Mouse (Mus musculus) thymus, postnatal 4 days (tissue): ENCODE results near the gene Bola1.
A peak's percentile ranks its signal among the peaks of the same experiment; 100 is the strongest.

Source experiments
- DNase-seq: peaks from one replicate; pipeline ENCODE4 v3.0.0; 2021

The Bola1 gene

DNA sequence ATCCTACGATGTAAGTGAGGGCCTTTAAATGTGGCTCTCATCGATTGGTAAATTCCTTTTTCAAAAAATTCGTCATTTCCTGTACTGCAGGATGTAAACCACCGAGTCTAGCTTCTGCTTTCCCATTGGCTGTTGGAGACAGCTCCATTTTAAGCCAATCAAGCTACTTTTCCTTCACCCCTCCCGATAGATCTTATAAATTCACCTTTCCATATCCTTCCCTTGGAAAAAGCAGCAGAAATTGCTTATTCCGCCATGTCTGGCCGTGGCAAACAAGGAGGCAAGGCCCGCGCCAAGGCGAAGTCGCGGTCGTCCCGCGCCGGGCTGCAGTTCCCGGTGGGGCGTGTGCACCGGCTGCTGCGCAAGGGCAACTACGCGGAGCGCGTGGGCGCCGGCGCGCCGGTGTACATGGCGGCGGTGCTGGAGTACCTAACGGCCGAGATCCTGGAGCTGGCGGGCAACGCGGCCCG is at the start of gene Bola1, which contains the start of gene Hist2h2ab:
Bola1 (minus strand) TSS at position 49 of the 470 bp plus-strand sequence.
Hist2h2ab (plus strand) TSS at position 205 of the 470 bp plus-strand sequence.
- peak; percentile 83 for DNase-seq

DNA sequence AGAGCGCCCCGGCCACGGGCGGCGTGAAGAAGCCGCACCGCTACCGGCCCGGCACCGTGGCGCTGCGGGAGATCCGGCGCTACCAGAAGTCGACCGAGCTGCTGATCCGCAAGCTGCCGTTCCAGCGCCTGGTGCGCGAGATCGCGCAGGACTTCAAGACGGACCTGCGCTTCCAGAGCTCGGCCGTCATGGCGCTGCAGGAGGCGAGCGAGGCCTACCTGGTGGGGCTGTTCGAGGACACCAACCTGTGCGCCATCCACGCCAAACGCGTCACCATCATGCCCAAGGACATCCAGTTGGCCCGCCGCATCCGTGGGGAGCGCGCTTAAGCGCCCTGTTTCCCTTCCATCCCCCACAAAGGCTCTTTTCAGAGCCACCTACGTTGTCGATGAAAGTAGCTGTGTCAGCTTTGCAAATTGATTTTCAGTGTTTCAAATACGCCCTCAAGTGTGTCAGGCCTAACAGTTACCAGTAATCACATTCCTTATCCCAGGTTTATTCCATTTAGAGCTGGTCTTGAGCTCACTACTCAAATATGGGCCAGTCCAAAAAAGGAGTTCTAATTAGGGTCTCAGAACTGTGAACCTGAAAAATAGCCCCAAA is 49.4 kb upstream of the Bola1 start:
- DNase-seq: peak; percentile 54

DNA sequence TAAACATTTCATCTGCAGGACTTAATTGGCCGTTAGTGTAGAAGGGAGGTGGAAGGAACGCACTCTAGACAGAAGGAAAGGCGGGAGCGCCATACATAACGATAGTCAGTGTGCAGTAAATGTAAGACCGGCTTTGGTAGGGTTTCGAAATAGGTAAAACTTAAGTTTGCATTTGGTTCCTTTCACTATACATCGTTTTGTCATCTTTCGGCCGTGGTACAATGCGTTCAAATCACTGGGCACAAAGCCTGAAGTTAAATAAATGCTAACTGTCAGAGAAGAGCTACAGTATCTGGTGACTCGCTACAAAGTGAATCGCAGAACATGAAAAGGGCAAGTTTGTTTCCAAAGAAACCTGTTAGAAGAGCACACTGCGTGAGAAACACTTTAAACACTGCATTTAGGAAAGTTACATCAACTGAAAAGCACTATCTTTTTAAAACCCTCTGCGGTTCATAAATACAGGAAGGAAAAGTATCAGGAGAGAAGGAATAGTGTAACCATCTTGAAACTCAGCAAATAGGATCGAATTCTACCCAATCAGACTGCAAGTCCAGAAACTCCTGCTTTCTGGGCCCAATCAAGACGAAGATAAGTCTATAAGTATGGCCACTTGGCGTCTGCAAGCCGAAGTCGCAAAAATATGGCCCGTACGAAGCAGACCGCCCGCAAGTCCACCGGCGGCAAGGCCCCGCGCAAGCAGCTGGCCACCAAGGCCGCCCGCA is 48.7 kb upstream of the Bola1 start, which contains the start of gene Hist2h3b:
Hist2h3b (plus strand) TSS at position 604 of the 725 bp plus-strand sequence.
- DNase-seq: peak; percentile 85

DNA sequence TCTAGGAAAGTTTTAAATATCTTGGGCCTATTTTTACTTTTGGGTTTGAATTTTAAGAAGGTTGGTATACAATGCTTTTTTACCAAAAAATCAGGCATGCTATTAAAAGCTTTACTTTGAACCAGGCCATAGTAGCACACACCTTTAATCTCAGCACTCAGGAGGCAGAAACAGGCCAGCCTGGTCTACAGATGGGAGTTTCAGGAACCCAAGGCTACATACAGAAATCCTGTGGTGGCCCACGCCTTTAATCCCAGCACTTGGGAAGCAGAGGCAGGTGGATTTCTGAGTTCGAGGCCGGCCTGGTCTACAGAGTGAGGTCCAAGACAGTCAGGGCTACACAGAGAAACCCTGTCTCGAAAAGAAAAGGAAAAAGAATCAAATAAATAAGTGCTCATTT is 48.0 kb upstream of the Bola1 start:
- no peak for DNase-seq

DNA sequence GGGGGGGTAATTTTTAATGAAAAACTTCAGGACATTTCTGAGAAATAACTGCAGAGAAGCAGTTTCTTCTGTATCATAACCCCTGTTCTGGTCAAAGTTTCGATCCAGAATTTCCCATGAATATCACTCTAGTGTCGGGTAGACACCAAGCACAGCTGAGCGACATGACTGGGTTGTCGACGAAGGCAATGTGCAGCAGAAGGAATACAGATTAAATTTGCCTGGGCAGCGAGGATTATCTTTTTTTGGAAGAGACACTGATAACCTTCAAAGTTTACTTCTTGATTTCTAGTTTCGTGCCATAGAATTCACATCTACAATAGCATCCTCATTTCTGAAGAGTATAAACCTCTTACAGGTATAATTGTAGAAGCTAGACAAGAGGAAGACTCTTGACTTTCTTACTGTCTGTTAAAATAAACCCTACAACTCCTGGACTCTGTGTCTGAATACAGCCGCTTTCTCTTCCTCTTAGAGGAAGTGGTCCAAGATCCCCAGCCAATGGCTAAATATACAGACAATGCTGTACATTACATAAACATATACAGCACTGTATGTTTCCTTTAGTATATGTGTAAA is 46.7 kb upstream of the Bola1 start:
- DNase-seq: no peak

DNA sequence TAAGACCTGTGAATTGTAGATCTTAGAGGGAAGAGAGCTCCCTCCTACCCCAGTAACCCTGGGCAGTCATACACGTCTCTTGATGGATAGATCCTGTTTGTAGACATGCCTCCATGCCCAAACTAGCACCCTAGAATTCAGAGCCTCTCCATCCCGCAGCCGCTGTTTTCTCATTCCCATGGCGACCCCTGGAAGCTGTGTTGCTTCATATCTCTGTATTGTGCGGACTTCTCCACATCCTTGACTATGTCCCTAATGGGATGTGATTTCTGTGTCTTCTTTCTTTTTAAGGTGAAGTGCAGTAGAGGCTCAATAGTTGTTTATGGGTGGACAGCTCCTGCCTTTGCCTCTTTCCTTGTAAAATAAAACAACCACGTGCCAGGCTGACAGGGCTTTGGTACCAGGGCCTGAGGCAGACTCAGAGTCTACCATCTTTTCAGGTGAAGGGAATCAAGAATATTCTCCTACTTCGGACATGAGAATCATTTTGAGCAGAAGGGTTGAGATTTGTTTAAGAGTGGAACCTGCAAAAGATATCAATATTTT is 45.0 kb upstream of the Bola1 start:
- no peak for DNase-seq

DNA sequence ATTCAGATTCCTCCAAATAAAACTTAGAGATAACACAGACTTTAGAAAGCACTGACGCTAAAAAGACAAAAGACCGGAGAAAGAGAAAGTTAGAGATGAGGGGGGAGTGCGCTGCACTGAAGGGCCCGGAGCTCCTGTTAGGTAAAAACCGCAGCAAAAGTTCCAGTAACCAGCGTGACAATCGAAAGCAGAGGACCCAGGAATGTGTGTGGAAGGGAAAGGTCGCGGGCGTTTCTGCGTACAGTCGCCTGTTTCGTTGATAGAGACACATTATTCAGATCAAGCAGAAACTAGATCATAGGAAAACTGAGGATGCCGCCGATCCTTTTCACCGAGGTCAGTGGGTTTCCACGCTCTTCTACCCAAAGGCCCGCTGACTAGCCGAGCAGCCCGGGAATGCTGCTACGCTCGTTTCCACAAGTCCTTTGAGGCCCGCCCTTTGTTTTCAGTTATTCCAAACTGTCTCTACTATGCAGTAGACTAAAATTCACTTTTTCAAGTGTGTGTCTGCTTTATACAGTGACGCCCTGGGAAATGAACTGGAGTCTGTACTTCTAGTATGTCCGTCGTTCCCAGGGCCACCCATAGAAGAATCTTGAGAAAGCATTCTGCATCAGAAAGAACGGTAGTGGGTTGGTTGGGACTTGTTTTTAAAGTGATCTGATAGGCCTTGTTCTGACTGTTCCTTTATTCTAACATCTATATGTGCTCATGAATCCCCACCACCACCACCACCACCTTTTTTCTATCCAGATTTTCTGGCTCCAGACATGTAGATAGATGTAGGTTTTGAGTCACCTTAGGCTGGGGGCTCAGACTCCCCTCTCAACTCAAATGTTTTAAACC is 44.3 kb upstream of the Bola1 start:
- peak; percentile 65 for DNase-seq

DNA sequence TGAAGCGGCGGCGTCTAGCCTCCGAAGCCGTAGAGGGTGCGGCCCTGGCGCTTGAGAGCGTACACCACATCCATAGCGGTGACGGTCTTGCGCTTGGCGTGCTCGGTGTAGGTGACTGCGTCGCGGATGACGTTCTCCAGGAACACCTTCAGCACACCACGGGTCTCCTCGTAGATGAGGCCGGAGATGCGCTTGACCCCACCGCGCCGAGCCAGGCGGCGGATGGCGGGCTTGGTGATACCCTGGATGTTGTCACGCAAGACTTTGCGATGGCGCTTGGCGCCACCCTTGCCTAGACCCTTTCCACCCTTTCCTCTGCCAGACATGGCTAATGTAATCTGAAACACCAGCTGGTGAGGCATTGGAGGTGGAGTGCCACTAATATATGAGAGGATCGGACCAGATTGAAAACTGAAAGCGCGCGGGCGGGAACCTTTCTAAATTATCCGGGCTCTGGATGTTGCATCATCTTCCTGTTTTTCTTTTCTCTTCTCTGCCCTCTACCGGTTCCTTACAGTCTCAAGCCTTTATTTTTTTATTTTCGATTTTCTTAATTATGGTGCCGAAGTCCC is 43.6 kb upstream of the Bola1 start, which contains the start of gene Hist2h4:
Hist2h4 (minus strand) TSS at position 333 of the 572 bp plus-strand sequence.
- peak; percentile 91 for DNase-seq

DNA sequence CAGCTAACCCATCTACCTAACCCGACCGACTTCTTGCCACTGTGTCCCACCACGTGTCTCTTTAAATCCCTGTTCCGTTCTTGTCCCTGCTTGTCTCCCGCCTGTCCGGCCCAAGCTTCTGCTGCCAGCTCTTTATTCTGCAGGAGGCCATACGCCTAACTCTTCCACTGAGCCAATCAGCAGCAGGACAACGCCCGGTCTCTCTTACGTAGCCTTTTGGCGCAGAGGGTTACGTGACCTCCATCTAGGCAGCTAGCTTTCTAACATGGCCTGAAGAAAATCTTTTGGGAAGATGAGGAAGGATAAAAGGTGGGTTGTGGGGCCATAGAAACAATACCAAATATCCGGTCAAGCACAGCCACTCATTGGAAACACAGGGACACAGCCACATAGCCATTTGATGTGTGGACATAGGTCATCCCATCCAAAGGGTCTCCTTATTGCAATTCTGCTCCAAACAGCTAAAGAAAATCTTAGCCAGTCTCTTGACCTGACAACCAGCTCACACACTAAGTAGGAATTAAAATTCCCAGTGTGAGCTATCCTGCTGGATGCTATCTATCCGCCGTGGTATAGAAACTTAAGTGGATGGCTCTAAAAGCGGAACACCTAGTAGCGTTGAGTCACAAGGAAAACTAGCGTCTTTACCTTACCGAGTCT is 42.8 kb upstream of the Bola1 start:
- peak; percentile 56 for DNase-seq

DNA sequence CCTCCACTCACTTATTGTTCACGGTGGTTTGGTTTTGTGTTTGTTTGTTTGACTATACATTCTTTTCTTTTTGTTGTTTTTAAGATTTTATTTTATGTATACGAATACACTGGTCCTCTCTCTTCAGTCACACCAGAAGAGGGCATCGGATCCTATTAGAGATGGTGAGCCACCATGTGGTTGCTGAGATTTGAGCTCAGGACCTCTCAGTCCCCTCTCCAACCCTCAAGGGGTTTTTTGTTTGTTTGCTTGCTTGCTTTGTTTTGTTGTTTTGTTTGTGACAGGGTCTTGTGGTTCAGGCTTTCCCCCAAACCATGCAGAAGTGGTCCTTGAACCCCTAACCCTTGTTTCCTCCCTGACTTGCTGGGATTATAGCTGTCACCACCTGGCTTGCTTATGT is 42.1 kb upstream of the Bola1 start:
- no peak for DNase-seq

DNA sequence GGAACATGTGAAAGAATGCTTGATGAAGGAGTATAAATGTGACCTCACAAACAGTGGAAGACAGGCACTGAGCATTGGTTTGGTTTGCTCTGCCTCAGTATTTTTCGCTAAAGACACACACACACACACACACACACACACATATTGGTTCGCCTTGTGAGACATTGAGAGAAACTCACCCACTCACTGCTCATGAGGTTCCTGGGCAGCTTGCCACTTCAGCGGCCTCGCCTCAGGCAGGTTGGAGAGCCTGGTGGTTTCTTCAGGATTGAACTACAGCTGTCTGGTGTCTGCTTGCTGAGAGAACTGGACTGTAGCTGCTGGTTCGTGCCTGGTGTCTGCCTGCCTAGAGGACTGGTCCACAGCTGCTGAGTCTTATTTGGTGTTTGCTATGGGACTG is 40.7 kb upstream of the Bola1 start:
- no peak for DNase-seq

DNA sequence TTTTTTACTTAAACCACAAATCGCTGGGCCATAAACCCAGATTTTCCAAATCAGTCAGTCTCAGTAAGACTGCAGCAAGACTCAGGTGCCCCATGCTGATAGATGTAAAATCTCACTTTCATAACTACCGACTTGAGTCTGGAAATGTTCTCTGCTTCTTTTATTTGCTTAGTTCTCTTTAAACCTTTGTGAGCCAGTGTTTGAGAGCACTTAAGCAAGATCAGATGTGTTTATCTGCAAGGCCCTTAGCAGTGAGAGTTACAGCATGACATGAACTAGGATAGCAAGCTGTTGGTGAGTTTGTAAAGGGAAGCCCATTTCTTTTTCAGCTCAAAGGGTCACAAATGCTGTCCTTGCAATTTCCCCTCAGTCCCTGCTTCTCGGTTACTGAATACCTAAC is 37.7 kb upstream of the Bola1 start:
- DNase-seq: no peak

DNA sequence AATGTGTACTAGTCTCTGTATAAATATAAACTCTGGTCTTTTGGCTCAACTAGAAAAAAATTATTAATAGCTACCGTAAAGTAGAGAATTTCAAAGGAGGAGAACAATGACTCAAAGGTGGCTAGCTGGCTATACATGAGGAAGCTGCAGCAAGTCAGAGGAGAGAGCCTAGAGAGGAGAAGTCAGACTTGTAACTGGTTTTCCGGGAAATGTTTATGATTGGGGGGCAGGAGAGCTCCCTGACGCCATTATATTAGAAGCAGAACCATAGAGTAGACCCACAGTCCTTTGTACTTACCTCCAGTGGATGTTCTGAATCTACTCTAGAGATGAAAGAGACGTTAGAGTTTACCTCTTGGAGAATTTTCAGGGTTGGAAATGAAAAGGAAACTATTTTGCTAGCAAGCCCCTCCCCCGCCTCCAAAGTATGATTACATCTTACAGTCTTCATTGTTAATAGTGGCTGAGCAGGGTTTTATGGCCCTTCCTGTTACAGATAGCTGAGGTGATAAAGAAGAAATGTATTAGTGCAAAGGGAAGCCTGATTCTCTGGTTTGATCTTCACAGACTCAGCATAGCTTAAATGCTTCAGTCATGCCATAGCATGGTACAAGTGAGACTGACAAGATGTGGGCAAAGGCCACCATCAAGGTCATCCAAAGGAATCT is 36.6 kb upstream of the Bola1 start:
- DNase-seq: no peak

DNA sequence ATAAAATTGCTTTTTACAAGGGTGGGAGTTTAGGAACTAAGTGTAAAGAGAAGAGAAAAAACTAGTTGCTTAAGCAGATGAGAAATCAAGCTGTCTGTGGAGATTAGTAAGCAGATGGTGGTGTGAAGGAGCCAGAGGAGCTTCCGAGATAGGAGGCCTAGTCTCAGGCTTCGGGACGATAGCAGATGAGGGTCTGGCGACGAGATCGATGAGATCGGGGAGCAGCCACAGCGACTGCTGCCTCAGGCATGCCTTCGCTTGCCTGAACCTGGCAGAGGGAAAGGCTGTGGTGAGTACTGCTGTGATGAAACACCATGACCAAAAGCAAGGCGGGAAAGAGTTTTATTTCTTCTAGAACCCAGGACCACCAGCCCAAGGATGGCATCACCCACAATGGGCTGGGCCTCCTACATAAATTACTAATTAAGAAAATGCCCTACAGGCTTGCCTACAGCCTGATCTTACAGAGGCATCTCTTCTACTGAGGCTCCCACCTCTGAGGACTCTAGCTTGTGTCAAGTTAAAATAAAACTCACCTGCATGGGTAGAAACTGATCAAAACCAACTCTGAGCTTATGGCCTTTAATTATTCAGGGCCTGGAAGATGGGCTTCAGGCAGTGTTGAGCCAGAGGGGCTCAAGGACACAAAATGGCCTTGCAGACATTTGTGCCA is 35.3 kb upstream of the Bola1 start:
- no peak for DNase-seq

DNA sequence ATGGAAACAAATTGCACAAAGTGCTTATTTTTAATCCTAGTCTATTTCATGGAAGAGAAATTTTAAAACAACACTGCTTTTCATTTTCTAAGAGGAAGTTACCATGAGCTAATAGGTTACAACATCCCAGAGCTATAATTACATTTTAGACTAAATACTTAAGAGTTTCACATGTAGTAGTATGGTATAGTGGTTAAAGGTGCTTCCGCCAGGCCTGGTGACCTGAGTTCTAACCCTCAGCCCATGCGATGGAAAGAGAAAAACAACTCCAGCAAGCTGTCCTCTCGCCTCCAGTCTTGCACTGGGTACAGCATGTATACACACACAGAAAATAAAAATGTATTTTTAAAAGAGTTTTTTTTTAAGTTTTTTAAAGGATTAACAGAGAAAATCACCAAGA is 32.3 kb upstream of the Bola1 start:
- no peak for DNase-seq

DNA sequence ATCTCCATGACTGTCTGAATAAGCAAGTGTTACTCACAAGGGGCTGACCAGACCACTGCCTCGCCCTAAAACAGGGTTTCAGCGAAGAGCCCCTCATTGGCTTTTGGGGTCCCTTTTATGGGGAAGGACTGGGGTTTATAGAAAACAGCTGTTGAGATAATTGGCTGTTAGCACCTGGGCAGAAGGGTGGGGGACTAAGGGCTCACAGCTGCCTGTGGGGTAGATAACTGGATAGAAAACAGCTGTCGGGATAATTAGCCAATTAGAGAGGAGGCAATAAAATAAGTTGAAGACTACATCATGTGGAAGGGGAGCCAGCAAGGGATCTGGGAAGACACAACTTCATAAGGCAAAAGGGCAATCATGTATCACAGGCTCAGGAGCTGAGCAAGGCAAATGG is 31.4 kb upstream of the Bola1 start:
- DNase-seq: no peak

DNA sequence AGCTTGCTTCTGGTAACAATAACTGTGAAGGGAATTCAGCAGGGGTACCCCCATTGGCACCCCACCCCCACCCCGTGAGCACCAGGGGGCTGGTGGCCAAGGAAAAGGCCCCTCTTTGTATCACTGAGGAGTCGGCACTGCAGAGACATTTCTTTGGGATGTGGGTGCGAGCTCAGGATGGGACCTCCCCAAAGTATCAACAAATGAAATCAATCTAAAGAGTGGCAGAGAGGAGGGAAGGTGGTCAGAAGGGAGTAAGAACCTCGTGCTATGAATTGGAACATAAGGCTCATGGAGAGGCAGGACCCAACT is 29.5 kb upstream of the Bola1 start:
- peak; percentile 58 for DNase-seq

DNA sequence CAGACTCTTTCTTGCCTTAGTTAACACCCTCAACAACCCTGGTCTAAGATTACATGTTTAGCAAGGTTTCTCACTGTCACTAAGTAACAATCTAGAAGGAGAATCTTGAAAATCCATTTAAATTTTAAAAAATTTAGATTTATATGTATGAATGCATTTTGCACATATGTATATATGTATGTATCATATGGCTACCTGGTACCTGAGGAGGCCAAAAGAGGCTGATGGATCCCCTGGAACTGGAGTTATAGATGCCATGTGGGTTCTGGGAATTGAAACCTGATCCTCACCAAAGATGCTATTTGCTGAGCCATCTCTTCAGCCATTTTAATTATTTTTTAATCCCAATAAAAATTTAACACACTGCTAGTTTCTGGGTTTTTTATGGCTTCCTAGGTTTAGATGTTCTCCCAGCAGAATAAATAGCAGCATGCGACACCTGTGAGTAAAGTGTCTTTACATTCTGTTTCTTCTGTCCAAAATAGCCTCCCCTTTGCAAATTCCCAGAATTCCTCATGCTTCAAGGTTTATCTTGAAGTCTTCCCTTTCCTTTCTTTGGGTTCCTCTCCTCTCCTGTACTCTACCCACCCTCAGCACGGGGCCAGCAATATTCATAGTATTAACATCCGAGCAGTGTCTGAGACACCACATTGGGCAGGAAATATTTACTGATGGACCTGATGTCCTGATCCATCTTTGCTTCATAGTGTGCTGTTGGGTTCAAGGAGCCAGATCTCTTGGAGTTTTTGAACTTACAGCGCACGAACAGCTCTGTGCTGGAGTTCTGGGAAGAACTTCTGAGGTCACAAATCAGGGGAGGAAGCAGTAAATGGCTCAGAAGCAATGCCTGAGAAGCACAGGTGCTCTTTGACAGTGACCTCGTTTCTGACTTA is 28.9 kb upstream of the Bola1 start:
- DNase-seq: no peak

DNA sequence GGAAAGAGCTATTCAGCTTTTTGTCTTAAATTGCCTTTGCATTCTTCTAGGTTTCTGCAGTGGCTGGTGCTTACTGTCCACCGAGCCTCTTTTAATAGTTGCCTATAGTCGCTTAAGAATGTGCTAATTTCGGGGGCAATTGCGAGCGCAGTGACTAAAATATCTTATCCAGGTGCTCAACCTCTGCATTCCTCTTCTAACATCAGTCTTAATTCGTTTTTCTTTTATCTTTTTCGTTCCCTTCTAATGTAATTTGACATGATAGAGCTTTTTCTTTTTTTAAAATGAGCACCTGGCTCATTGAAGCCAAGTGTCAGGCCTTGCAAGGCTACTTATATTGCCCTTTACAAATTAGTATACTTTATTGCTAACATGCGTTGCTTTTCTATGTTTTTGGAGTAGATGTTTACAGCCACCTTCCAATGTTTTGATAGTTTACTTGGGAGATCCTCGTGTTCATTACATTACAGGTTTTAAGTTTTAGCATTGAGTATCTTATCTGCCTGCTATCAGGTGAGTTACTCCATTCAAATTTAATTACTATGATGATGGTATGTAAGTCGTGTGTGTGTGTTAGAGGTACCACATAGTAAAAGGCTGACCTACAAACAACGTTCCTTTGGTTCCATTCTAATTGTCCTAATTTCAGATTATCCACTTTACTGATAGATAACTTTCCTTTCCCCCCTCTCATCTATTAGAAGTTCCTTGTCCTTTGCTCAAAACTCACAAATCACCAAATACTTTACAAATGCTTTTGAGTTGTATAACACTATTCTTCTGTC is 28.0 kb upstream of the Bola1 start:
- no peak for DNase-seq
